Mouse (Mus musculus) heart, embryonic 11.5 days (tissue): ENCODE measurements around the gene Ccdc60. TPM values are rescaled to one million over a fixed set of nuclear protein-coding genes. Genes with fewer than 3 reads are reported as not detected.

Experiments
- ATAC-seq: fragments of 200-750 bp; cut with Nextera tagmentation; replicated peaks from 2 replicates; pipeline ENCODE4 v1.8.0; 2017; ENCODE audit warnings: moderate library complexity; ENCODE audit not compliant: insufficient number of reproducible peaks, low FRiP score, low TSS enrichment
- H3K27ac ChIP-seq: fragments of 300-500 bp; sonication (generic); 2 replicates; pipeline ENCODE4 v1.5.1; 2014; ENCODE audit warnings: mild to moderate bottlenecking, low read depth, low read length
- H3K27me3 ChIP-seq: fragments of 300-500 bp; sonication (generic); 2 replicates; pipeline ENCODE4 v1.6.1; 2014; ENCODE audit warnings: mild to moderate bottlenecking, low read length, mixed read lengths; ENCODE audit not compliant: control insufficient read depth, insufficient read depth
- H3K36me3 ChIP-seq: fragments of 300-500 bp; sonication (generic); 2 replicates; pipeline ENCODE4 v1.6.1; 2014; ENCODE audit warnings: mild to moderate bottlenecking, low read length, moderate library complexity, mixed read lengths; ENCODE audit not compliant: control insufficient read depth, insufficient read depth
- H3K4me1 ChIP-seq: fragments of 300-500 bp; sonication (generic); 2 replicates; pipeline ENCODE4 v1.6.1; 2014; ENCODE audit warnings: low read length; ENCODE audit not compliant: control insufficient read depth, insufficient read depth
- H3K4me2 ChIP-seq: fragments of 300-500 bp; sonication (generic); 2 replicates; pipeline ENCODE4 v1.6.1; 2014; ENCODE audit warnings: mild to moderate bottlenecking, moderate library complexity
- H3K4me3 ChIP-seq: fragments of 300-500 bp; sonication (generic); 2 replicates; pipeline ENCODE4 v1.5.1; 2014; ENCODE audit warnings: low read depth, low read length
- H3K9ac ChIP-seq: fragments of 300-500 bp; sonication (generic); 2 replicates; pipeline ENCODE4 v1.6.1; 2014; ENCODE audit warnings: mild to moderate bottlenecking, low read depth, low read length, moderate library complexity
- H3K9me3 ChIP-seq: fragments of 300-500 bp; sonication (generic); replicated peaks from 2 replicates; pipeline ENCODE4 v1.6.1; 2016; ENCODE audit warnings: low read length; ENCODE audit not compliant: control insufficient read depth
- WGBS: fragments of 180-500 bp; shearing (Covaris S2); extraction: QIAGEN DNeasy Blood & Tissue Kit; methylation state at CpG from one replicate; pipeline ENCODE4 v1.1.7; 2014; ENCODE audit not compliant: insufficient replicate concordance; 5-methylcytosine and 5-hydroxymethylcytosine counted together
- polyA plus RNA-seq: library from polyadenylated mRNA; unstranded; fragments of >200 nt; fragmentation: Nextera tagmentation; extraction: Ambion mirVana; gene quantifications from 2 replicates; pipeline ENCODE4 v1.2.1, GENCODE M21; 2014

Gene Ccdc60
- polyA plus RNA-seq, 1 experiment from 2014 or later = 0.93 TPM

GRCm38 (mm10) chr5:116228414-116228813 lies 60.4 kb downstream of the Ccdc60 start:
- H3K27me3 ChIP-seq = no peaks in the 10 kb centered on the region
- no peaks in the 10 kb centered on the region for H3K4me1 ChIP-seq
- H3K9me3 ChIP-seq = no peaks in the 10 kb centered on the region
- ATAC-seq = no peak
- 75% methylated on average over 6 of the region's 6 CpGs for WGBS
- H3K36me3 ChIP-seq = no peaks in the 10 kb centered on the region
- H3K4me2 ChIP-seq = no peak overlapping the region
- no peak overlapping the region for H3K27ac ChIP-seq
- no peak overlapping the region for H3K4me3 ChIP-seq
- H3K9ac ChIP-seq = no peak overlapping the region

- H3K4me3 ChIP-seq = no peak overlapping the region
- no peak overlapping the region for H3K27ac ChIP-seq
- WGBS = 72% methylated on average over 6 of the region's 6 CpGs
- H3K36me3 ChIP-seq = no peaks in the 10 kb centered on the region
- no peak overlapping the region for H3K4me2 ChIP-seq
- ATAC-seq = no peak
- H3K27me3 ChIP-seq = no peaks in the 10 kb centered on the region
- H3K9ac ChIP-seq = no peak overlapping the region
- H3K9me3 ChIP-seq = no peaks in the 10 kb centered on the region
- no peaks in the 10 kb centered on the region for H3K4me1 ChIP-seq
Measured at GRCm38 (mm10) chr5:116224023-116224422, 64.8 kb downstream of the Ccdc60 start.

GRCm38 (mm10) chr5:116221916-116222315 lies 66.9 kb downstream of the Ccdc60 start:
- Histone ChIP-seq H3K9ac (no peak overlapping the region), H3K27me3 (0 out of 2 replicates have a peak, but pooled peaks cover 4% of the 10 kb centered on the region), H3K27ac (no peak overlapping the region), H3K9me3 (no peaks in the 10 kb centered on the region), H3K4me1 (no peaks in the 10 kb centered on the region), H3K36me3 (no peaks in the 10 kb centered on the region), H3K4me3 (no peak overlapping the region), H3K4me2 (no peak overlapping the region)
- WGBS = 87% methylated on average over 3 of the region's 3 CpGs
- ATAC-seq = no peak

- H3K36me3 ChIP-seq = no peaks in the 10 kb centered on the region
- no peaks in the 10 kb centered on the region for H3K4me1 ChIP-seq
- no peak overlapping the region for H3K4me2 ChIP-seq
- no peak overlapping the region for H3K9ac ChIP-seq
- no peak for ATAC-seq
- 0 out of 2 replicates have a peak, but pooled peaks cover 4% of the 10 kb centered on the region for H3K27me3 ChIP-seq
- H3K9me3 ChIP-seq = no peaks in the 10 kb centered on the region
- H3K4me3 ChIP-seq = no peak overlapping the region
- no peak overlapping the region for H3K27ac ChIP-seq
- 80% methylated on average over 7 of the region's 7 CpGs for WGBS
Measured at GRCm38 (mm10) chr5:116219288-116219687, 69.5 kb downstream of the Ccdc60 start.

- H3K27me3 ChIP-seq = 0 out of 2 replicates have a peak, but pooled peaks cover 4% of the 10 kb centered on the region
- H3K4me1 ChIP-seq = no peaks in the 10 kb centered on the region
- H3K27ac ChIP-seq = no peak overlapping the region
- H3K9ac ChIP-seq = no peak overlapping the region
- no peak overlapping the region for H3K4me3 ChIP-seq
- H3K36me3 ChIP-seq = no peaks in the 10 kb centered on the region
- no peak for ATAC-seq
- no peak overlapping the region for H3K4me2 ChIP-seq
- H3K9me3 ChIP-seq = no peaks in the 10 kb centered on the region
- 62% methylated on average over 5 of the region's 5 CpGs for whole genome bisulfite sequencing
Measured at GRCm38 (mm10) chr5:116212706-116213105, 76.1 kb downstream of the Ccdc60 start.

- H3K4me1 ChIP-seq = no peaks in the 10 kb centered on the region
- no peaks in the 10 kb centered on the region for H3K27me3 ChIP-seq
- H3K9me3 ChIP-seq = no peaks in the 10 kb centered on the region
- H3K4me3 ChIP-seq = no peak overlapping the region
- H3K9ac ChIP-seq = no peak overlapping the region
- no peak overlapping the region for H3K4me2 ChIP-seq
- H3K36me3 ChIP-seq = no peaks in the 10 kb centered on the region
- no peak overlapping the region for H3K27ac ChIP-seq
- WGBS = 46% methylated on average over 11 of the region's 11 CpGs
- ATAC-seq = no peak
Measured at GRCm38 (mm10) chr5:116209378-116210091, 79.2 kb downstream of the Ccdc60 start.

GRCm38 (mm10) chr5:116208741-116209368 lies 79.9 kb downstream of the Ccdc60 start:
- H3K36me3 ChIP-seq = no peaks in the 10 kb centered on the region
- 67% methylated on average over 16 of the region's 16 CpGs for WGBS
- H3K27me3 ChIP-seq = no peaks in the 10 kb centered on the region
- no peak overlapping the region for H3K27ac ChIP-seq
- no peak overlapping the region for H3K4me2 ChIP-seq
- no peak overlapping the region for H3K9ac ChIP-seq
- no peak overlapping the region for H3K4me3 ChIP-seq
- no peaks in the 10 kb centered on the region for H3K9me3 ChIP-seq
- ATAC-seq = no peak
- H3K4me1 ChIP-seq = no peaks in the 10 kb centered on the region

- no peak for ATAC-seq
- WGBS = 75% methylated on average over 5 of the region's 5 CpGs
Measured at GRCm38 (mm10) chr5:116202692-116203091, 86.1 kb downstream of the Ccdc60 start.

GRCm38 (mm10) chr5:116194499-116194898 lies 94.3 kb downstream of the Ccdc60 start:
- Histone ChIP-seq H3K9me3 (no peaks in the 10 kb centered on the region), H3K9ac (no peak overlapping the region), H3K36me3 (no peaks in the 10 kb centered on the region), H3K27me3 (peaks cover 6% of the 10 kb centered on the region), H3K4me1 (no peaks in the 10 kb centered on the region), H3K4me3 (no peak overlapping the region), H3K4me2 (no peak overlapping the region), H3K27ac (no peak overlapping the region)
- WGBS = 24% methylated on average over 11 of the region's 11 CpGs
- no peak for ATAC-seq

More at GRCm38 (mm10) chr5:116202692-116203091, 86.1 kb downstream of the Ccdc60 start:
- Histone ChIP-seq H3K27ac (no peak overlapping the region), H3K27me3 (no peaks in the 10 kb centered on the region), H3K4me2 (no peak overlapping the region), H3K4me3 (no peak overlapping the region), H3K9ac (no peak overlapping the region), H3K9me3 (no peaks in the 10 kb centered on the region), H3K36me3 (no peaks in the 10 kb centered on the region), H3K4me1 (no peaks in the 10 kb centered on the region)
